Mouse (Mus musculus) heart, postnatal 36 days (tissue): Measurements from ENCODE around the gene Sh2d1b2. TPM values are rescaled to one million over a fixed set of nuclear protein-coding genes. Genes with fewer than 3 reads are reported as not detected.
"Not testable (repeated sequence)": the region's sequence is repeated elsewhere in the genome, so short reads cannot be mapped to it uniquely, and the experiment has no call there.

Experiments used
- DNase-seq, 2 experiments: peaks; one replicate each; pipeline ENCODE4 v3.0.0; 2021 to 2022
- intact Hi-C: fragments of 180-260 bp; cut with DNase I; formaldehyde crosslinking; loops from one replicate; pipeline ENCODE4 v1.15.1; 2025
- total RNA-seq, 2 experiments: library from RNA; stranded (reverse); gene quantifications; 2 replicates each; pipeline ENCODE4 v1.2.3; 2021

The Sh2d1b2 gene
- total RNA-seq = not detected

DNA sequence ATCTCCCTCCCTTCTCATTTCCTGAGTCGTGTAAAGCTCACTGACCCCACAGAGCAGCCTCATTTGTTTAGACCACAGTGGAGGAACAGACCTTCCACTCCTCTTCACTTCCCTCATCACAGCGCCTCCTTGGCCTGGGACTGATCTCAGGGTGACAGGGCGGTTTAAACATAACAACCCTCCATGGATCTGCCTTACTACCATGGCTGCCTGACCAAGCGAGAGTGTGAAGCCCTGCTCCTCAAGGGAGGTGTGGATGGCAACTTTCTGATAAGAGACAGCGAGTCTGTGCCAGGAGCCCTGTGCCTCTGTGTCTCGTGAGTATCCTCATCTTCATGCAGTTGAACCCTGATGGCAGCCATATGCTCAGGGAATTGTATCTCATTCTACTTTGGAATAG is at the start of gene Sh2d1b2:
Gene Sh2d1b2, plus strand, starts transcription at position 62 of the 400 bp plus-strand sequence.
- DNase-seq, intact Hi-C loops: not testable (repeated sequence)

DNA sequence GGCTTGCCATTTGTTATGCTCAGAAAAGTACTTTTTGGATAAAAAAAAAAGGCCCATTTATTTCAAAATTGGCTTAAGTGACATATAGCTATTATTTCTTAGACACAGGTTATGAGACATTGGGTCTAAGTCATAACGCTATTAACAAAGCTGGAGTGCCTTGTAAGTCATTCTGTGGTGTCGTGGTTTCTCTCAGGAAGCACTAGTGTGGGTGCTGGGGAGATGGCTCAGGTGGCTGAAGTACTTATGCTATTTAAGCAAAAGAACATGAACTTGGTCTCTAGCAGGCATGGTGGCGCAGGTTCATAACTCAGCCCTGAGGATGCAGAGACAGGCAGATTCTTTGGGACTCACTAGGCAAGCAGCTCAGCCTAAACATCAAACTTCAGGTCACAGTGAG is 47.4 kb upstream of the Sh2d1b2 start:
- intact Hi-C loops = no loop called here
- no peak for DNase-seq

DNA sequence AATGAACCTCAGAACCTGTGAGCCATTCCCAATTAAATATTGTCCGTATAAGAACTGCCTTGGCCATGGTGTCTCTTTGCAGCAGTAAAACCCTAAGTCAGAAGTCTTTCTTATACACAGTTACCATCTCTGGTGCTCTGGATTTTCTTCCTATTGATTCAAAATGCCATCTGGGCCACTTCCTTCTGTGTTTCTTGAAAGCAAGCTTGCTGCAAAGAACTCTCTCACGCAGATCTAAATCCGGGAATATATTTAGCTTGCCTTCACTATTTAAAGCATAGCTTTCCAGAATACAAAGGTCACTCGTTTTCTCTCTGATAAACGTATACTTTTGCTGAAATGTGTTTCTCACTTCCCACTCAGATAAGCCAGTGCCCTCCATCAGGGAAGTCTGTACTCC is 46.0 kb upstream of the Sh2d1b2 start:
- no peak for DNase-seq
- intact Hi-C loops = no loop called here

DNA sequence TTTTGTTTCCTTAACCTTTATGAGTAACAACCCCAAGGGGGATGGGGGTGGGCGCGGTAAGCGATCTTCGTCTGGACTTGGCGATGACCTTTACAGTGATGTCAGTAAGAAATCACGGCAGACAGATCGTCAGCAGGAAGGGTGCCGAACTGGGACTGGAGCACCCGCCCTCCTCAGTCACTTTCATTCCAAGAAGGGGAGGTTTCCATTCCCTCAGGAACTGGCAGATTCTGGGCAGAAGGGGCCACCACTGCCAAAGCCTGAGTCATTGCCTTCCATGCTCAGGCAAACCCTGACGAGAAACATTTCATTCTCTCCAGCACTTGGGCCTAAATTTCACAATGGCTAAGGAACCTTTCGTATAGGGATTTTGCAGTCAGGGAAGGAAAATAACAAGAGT is 43.9 kb upstream of the Sh2d1b2 start:
- DNase-seq = peak; percentile 59 to 71
- intact Hi-C loops = no loop called here

DNA sequence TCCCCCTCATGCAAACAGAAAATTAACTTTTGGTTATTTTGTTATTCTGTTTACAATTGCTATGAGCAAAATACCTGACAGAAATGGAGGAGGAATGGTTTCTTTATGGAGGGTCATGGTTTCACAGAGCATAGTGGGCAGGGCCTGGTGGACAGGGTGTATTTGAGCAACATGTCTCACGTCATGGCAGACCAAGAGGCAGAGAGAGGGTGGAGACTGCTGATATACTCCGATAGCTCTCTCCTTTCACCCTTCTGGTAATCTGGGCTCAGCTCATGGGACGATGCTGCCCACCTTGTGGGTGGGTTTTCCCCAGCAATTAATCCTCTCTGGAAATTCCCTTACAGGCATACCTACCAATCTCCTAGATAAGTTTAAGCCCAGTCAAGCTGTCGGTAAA is 42.3 kb upstream of the Sh2d1b2 start:
- DNase-seq = no peak
- intact Hi-C loops = no loop called here

DNA sequence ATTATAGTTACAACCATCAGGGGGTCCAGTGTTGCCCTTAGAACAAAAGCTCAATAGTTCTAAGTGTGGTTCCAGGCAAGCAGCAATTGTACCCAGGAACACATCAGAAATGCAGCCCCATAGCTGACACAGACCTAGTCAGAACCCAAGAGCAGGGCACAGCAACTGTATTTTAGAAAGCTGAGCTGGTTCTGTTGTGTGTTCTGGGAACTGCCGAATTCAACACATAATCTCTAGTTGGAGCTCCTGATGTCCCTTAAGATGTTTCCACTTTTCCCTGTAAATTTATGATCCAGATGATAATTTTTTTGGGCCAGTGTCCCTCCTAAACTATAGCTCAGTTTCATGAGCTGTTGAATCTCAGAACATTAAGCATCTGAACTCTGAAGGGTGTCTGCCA is 40.6 kb upstream of the Sh2d1b2 start:
- intact Hi-C loops = no loop called here
- no peak for DNase-seq

DNA sequence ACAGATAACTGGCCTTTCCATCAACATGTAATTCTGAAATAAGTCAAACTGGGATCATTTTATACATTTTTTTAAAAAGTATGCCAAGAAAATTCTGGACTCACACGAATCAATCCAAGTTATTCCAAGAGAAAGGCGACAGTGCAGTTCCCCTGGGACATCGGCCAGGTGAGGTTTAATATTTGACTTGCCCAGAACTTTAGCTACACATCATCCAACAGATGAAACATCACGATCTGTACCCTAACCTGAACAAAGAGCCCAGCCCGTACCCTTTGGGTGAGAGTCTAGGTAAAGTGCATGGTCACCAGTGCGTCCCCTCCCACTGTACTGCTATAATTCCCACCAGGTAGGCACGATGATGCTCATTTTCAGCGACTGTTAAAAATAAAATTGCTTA is 36.3 kb upstream of the Sh2d1b2 start:
- no peak for DNase-seq
- intact Hi-C loops = no loop called here

DNA sequence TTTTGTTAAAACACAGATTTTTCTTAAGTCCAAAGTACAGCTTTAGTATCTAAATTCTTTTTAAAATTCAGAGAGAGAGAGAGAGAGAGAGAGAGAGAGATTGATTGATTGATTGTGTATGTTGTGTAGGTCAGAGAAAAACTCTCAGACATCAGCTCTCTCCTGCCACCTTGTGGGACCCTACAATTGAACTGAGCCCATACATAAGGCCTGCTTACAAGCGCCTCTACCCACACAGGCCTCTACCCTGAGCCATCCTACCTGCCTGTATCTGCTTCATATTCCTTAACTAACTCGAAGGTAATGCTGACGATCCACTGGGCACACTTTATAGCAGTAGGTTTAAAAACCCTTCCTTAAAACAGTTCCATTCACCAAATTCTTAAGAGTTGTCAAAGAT is 32.2 kb upstream of the Sh2d1b2 start:
- peak in 1 of 2 experiments; percentile 47 for DNase-seq
- intact Hi-C loops = loop anchor here (5.0 kb wide), 1 partner anchor 48 kb away; no protein-coding TSS in a partner anchor

DNA sequence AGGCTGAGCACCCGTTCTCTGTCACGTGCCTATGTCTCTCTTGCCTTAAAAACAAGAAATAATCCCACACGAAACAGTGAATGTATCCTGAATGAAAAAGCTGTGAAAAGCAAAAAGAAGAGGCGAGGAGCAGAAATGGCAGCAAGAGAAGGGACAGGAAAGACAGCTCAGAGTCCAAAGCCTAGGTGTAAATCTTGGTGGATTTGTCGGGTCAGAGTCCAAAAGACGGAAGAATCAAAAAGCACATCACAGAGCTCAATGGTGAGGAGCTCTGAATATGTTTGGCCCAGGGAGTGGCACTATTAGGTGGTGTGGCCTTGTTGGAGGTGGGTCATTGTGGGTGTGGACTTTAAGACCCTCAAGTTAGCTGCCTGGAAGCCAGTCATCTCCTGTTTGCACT is 26.2 kb upstream of the Sh2d1b2 start:
- DNase-seq = no peak
- intact Hi-C loops = no loop called here

DNA sequence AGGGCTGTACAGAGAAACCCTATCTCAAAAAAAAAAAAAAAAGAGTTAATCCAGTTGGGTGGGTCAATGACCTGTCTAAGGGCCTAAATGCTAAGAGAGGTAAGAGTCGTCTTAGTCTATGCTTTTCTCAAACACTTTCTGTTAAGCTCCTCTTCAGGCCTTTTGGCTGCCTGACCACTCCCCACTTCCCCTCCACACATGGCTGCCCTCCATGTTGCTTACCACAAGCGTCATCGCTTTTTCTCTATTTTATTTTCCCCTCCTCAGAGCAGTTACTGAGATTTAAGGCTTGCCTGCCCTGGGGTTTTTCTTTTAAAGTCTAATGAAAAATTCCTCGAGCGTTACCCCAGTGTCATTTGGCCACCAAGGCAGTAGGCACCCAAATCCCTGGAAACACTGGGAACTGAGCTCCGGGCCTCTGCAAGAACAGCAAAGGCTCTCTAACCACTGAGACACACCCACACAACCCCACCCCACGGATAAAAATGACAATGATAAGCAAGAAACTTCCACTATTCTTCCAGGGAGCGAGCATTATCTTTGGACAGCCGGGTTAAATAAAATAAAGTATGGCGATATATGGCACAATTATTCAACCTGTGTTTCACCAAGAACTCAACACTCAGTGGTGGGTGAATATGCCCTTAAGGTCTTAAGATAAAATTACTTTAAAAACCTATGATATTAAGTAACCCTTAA is 19.2 kb upstream of the Sh2d1b2 start:
- intact Hi-C loops = no loop called here

DNA sequence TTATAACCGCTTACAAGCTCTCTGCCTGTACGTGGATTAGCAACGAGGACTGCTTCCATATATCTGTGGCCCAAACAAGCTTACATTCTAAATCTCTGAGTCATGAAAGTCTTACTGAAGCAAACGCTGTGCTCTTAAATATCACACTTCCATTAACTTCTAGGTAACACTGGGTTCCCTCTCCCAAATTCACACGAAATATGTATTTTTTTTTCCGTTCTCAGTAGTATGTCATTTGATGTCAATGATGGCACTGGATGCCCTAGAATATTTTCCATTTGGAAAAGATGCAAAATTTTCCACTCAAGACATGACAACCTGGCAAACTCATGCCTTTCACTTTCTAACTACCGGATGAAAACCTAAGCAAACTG is 18.2 kb upstream of the Sh2d1b2 start:
- no peak for DNase-seq
- intact Hi-C loops = no loop called here

More for the DNA sequence above, 19.2 kb upstream of the Sh2d1b2 start:
- DNase-seq = no peak

DNA sequence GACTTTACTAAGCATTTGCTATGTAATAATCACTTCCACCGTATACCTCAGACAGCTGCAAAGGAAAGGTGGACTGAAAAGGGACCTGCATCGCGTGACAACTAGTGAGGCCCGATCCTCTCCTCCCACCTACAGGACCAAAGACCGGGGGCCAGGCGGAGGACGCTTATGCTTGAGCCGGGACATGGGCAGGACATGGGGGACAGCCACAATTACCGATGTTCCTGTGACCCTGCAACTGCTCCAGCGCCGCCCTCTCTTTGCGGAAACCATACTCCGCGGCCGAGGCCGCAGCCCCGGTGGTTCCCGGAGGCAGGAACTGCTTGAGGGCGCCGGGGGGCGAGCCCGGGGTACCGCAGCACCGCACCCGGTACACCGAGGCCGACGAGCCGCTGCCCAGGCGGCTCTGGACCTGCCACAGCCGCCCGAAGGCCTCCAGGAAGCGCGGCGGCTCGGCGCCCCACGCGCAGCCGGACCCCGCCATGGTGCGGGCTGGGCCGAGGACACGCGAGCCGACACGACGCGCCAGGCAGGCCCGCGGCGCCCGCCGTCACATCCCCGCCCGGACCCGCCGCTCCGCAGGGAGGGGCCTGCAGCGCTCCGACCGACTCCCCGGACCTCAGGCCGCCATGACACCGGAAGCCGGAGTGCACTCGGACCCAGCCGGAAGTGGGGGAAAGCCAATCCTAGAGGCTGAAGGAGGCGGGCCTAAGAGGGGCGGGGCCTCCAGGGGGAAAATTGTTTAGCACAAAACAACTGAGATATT is 17.6 kb upstream of the Sh2d1b2 start, which contains the start of gene Uhmk1:
Gene Uhmk1, minus strand, starts transcription at position 641 of the 766 bp plus-strand sequence.
- intact Hi-C loops = no loop called here
- DNase-seq = peak; percentile 88 to 89

DNA sequence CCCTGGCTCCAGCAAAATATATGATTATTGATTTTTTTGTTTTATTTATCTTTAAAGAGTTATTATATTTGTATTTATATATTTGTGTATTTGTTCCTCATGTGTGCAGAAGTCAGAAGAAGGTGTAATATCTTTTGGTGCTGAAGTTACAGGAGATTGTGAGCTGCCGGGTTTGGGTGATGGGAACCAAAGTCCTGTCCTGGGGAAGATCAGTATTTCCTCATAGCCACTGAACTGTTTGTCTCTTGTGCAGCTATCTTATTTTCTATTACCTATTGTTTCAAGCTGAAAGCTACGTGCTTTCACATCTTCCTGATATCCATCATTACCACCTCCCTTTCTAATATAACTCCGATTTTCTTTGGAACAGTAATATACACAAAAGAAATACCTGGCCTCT is 17.0 kb upstream of the Sh2d1b2 start:
- DNase-seq = no peak
- intact Hi-C loops = no loop called here

DNA sequence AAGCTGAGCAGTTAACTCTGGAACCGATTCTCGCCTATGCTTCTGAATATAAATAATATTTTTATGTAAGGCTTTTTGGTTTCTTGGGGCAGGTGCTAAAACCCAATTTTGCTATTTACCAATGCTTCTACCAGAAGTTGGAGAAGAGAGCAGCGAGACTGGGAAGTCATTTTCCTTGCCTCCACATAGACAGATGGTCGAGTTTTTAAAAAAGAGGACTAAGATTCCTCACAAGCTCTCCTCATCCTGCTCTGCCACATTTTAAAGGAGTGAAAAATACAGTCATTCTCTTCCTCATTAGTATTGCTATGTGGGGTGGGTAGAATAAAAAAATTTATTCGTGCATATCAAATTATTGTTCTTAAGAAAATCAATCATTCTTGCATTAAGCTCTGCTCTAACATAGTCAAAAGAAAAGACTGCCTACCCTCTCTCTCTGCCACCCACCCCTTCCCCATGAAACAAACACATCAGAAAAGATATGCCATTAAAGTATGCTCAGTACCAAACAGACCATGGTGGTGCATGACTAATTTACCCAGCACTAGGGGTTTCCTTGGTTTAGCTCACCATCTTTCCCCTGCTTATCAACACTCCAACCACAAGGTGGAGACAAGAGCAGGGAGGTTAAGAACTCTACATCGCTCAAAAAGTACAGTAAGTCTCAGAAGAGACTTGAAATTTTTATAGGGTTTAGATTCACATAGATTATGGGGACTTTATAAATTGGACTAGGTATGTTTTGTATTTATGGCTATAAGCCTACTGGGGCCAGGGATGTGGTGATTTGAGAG is 14.3 kb upstream of the Sh2d1b2 start:
- intact Hi-C loops = loop anchor here (1.0 kb wide), 1 partner anchor 395 kb away; no protein-coding TSS in a partner anchor
- DNase-seq = no peak

DNA sequence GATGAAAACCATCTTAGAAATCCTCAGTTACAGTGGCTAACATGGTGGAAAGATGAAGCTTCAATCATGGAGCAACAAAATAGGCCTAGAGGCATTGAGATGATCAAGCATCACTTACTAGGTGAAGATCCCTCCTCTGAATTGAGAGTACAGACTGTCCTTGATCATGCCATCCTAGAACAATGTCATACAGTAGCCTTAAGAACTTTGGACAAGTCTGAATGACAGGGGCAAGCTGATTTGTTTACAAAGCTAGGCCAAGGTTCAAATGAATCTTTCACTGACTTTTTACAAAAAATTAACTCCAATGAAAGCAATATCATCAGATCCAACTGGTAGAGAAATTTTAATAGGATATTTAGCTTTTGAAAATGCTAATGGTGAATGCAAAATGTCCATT is 12.2 kb upstream of the Sh2d1b2 start:
- no peak for DNase-seq
- intact Hi-C loops = no loop called here

DNA sequence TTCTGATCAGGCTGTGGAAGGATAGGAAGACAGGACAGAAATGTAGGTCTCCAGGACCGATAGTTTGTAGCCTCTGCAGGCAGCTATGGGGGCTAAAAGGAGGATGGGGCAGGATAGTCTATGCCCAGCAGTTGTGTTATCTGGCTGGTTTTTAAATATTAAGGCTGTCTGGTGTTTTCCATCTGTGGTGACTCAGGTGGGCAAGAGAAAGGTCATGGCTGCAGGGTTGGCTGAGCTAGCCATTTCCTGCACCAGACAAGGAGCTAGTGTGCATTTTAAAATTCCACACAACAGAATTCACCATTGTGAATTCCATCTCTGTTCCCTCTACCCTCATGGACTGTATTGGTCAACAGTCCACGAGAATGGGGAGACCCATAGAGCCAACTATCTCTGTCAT is 9.3 kb upstream of the Sh2d1b2 start:
- DNase-seq = no peak
- intact Hi-C loops = no loop called here

DNA sequence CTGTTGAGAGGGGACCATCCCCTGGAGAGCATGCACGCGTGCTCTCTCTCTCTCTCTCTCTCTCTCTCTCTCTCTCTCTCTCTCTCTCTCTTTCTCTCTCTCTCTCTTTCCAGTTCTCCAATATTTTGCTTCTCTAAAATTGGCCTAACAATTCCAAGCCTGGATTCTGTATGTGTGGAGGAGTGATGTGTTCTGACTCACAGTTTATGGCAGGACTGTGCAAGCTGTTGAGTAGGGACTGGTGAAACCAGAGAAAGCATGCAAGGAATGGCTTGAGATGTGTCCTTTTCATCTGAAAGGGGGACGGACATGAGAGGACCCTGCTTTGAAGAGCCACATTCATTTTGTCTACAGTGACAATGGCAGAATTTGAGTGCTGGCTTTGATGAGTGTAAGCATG is 12.5 kb downstream of the Sh2d1b2 start:
- no peak for DNase-seq
- intact Hi-C loops = no loop called here

DNA sequence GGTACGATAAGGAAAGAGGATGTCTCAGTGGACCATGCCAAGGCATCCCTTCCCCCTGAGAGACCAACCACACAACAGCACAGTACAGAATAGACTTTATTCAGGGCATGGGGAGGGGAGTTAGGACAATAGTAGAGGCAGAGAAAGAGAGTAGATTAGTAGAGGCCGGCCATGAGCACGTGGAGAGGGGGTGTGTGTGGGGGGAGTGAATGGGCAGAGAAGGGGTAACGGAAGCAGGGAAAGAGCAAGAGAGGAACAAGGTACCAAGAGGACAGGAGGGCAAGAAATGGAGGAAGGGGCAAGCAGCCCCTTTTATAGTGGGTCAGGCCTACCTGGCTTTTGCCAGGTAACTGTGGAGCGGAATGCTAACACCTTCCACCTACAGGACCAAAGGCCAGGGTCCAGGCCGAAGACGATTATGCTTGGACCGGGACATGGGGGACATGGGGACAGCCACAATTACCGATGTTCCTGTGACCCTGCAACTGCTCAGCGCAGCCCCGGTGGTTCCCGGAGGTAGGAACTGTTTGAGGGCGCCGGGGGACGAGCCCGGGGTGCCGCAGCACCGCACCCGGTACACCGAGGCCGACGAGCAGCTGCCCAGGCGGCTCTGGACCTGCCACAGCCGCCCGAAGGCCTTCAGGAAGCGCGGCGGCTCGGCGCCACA is 22.5 kb downstream of the Sh2d1b2 start:
- DNase-seq = no peak
- intact Hi-C loops = no loop called here

DNA sequence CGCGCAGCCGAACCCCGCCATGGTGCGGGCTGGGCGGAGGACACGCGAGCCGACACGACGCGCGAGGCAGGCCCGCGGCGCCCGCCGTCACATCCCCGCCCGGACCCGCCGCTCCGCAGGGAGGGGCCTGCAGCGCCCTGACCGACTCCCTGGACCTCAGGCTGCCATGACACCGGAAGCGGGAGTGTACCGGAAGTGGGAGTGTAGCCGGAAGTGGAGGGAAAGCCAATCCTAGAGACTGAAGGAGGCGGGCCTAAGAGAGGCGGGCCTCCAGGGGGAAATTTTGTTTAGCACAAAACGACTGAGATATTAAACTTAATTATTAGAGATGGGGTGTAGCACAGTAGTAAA is 23.0 kb downstream of the Sh2d1b2 start:
- peak; percentile 82 to 83 for DNase-seq
- intact Hi-C loops = no loop called here

DNA sequence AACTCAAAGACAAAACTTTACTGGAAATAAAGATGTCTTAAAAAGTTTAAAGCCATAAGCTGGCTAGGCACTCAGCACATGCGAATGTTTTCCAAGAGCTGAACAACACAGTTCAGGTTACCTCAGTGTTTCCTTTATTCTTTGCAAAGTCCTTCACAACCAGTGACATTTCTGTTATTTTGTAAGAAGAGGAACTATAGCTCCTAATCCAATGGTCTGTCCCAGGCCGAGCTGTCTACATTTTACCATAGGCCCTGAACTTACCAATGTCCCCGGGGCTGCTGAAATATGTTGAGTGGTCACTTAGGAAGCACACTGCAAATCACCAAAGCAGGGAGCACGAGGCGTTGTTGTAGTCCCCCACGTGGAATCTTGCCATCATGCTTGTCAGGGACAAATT is 37.7 kb downstream of the Sh2d1b2 start:
- intact Hi-C loops = no loop called here

DNA sequence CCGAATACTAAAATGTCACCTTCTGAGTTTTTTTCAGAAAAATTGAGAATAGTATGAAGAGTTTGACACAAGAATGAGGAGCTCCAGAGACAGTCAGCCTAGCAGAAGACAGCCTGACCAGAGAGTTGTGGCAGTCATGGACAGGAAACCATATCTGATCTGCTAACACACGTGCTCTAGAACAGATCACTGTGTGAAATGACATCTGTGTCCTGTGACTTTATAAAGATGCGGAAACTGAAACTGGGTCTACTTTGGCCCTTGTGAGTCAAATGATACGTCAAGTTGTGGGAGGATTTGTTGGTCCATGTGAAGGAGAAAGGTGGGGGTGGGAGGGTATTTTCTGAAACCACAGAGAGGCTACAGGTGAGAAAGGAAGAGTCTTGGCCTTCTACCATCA is 38.1 kb downstream of the Sh2d1b2 start:
- DNase-seq = no peak
- intact Hi-C loops = no loop called here

More for the DNA sequence above, 37.7 kb downstream of the Sh2d1b2 start:
- DNase-seq = no peak
